Mouse (Mus musculus): ENCODE measurements around the gene Gm45713.

- TF ChIP-seq POLR2A (IDR thresholded peaks at IDR 0.05; ENCODE audit: control insufficient read depth, low read depth, low read length) (no peak), CTCF (IDR thresholded peaks at IDR 0.05; ENCODE audit: control insufficient read depth, insufficient read depth, insufficient replicate concordance, low read depth, low read length) (no peak)
These were observed 38.6 kb downstream of the Gm45713 start for GRCm38 (mm10) chr7:45097479-45097878.

All from testis, adult 2 months (tissue).